Mouse (Mus musculus) cerebellum, adult 2 months (tissue): ENCODE results near the gene Pmepa1.

Source experiments
- CTCF ChIP-seq: fragments of 200-500 bp; IDR thresholded peaks from 2 replicates; pipeline ENCODE4 v1.5.1; 2011; ENCODE audit warnings: low read depth, mild to moderate bottlenecking, control low read depth, low read length, moderate library complexity, borderline replicate concordance; ENCODE audit not compliant: insufficient read depth
- POLR2A ChIP-seq: fragments of 200-500 bp; IDR thresholded peaks from 2 replicates; pipeline ENCODE4 v1.6.1; 2011; ENCODE audit warnings: low read length, control low read depth, borderline replicate concordance; ENCODE audit not compliant: insufficient read depth

GRCm38 (mm10) chr2:173229578-173230224, 46.6 kb downstream of the Pmepa1 start:
- TF ChIP-seq CTCF (peak; percentile 95), POLR2A (no peak)
